Mouse (Mus musculus): ENCODE results near the gene Bex6.

Gene Bex6

DNA sequence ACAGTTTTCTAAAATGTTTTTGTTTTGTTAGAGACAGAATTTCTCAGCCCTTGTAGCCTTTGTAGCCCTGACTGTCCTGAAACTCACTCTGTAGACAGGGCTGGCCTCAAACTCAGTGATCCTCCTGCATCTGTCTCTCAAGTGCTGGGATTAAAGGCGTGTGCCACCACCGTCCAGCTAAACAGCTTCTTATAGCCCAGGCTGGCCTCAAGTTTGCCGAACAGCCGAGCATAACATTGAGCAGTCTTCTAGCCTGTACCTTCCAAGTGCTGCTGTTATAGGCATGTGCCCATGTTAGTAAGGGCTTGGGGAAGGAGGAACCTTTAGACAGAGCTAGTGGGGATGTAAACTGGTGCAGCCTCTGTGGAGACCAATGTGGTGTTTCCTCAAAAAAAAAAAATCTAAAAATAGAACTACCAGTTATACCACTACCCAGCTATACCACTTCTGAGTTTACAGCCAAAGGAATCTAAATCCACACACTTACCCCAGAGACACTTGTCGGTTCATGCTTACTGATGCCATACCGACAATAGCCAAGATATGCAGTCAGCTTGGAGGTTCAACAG is at the start of gene Bex6:
Gene Bex6 (plus strand): TSS at position 491 of the 569 bp plus-strand sequence.
- in situ Hi-C loops (cut with MseI, MboI), result no loop called here

DNA sequence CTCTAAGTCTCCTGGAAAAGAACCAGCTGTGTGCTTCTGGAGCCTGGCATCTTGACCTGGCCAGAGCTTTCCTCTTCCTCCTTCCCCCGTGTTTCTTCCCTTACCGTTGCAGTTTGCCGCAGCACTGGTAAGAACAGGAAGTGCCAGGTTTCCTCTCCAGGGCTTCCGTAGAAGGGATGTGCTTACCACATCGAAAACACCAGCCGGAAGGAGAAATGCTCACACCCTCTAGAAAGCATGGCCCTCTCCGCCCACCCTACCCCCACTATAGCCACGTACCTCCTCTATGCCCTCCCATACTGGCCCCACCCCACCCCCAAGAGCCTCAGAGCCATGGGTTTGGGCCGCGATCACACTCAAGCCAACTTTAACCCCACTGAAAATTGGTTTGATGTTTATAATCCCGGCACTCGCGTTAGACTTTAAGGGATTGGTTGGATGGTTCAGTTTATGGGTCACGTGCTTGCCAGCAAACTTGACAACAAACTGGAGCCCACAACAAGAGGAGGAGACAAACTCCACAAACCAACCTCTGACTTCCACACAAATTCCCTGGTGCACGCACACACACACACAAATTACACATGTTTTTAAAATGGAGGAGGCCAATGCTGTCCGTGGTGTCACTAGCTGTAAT is 49.3 kb upstream of the Bex6 start:
- in situ Hi-C loops (cut with MseI, MboI), result no loop called here

DNA sequence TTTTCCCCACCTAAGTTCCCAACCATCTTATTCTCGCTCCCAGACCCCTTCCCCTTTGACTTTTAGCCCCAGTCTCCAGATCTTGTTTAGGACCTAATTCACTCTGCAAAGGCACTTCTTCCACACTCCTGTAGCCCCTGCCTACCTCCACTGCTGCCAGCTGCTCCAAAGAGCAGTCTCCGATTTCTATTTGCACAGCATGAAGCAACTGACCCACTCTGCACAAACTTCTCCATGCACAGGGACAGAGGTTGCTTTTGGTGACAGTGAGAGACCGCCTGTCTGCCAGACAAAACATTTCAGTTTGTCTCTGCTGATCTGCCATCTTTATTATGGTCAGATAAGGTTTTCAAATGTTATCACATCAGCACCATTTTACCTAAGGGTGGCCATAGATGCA is 46.5 kb upstream of the Bex6 start:
- in situ Hi-C loops (cut with MseI, MboI), result no loop called here

DNA sequence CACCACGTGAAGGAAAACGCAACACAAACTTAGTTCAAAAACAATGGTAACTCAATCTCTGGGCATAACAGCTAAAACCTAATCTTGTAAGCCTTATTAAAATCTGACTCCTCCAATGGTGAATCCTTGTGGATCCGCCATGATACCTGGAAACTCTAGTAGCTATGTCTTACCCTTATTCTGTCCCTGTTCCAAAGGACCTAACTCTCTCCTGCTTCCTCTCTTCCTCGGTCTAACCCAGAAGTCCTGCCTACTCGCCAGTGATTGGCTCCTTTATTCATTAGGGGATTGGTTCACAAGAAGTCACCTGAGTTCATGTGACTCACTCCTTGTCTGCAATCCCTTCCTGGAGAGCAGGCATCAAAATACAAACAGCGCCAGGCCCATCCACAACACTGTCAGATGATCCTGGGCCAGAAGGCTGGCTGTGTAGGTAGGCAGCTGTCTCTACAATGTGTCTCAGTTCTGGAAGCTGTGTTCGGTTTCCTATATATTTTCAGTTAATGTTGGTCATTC is 43.7 kb upstream of the Bex6 start:
- in situ Hi-C loops (cut with MseI, MboI), result no loop called here

DNA sequence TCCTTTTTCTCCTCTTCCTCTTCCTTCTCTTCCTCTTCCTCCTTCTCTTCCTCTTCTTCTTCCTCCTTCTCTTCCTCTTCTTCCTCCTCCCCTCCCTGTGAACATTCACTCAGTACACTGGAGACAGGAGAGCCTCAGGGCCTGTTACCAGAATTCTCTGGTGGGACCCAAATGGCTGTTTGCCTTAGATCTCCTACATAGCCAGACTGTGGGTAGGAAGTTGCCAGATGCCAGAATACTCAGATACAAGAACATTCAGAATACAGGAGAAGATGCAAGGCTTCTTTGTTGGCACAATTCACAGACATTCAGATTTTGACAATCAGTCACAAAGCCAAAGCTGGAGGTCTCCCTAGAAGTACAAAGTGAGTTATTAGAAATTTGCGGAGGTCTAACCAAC is 40.7 kb upstream of the Bex6 start:
- in situ Hi-C loops (cut with MseI, MboI), result no loop called here

DNA sequence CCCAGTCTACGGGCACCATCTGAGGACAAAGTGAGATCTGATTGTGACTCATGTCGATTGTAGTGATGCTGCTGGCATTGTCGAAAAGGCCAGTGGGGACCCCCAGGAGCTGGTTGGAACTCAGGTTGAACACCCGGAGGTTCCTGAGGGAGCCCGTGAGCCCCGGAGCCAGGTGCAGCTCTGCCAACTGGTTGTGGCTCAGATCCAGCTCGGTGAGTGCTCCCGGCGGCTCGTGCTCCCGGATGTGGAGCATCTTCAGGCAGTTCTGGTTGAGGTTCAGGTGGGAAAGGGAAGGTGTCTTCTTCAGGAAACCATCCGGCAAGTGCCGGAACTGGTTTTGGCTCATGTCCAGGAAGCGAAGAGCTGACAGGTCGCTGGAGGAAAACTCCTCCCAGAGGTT is 35.9 kb upstream of the Bex6 start:
- in situ Hi-C loops (cut with MseI, MboI), result no loop called here

DNA sequence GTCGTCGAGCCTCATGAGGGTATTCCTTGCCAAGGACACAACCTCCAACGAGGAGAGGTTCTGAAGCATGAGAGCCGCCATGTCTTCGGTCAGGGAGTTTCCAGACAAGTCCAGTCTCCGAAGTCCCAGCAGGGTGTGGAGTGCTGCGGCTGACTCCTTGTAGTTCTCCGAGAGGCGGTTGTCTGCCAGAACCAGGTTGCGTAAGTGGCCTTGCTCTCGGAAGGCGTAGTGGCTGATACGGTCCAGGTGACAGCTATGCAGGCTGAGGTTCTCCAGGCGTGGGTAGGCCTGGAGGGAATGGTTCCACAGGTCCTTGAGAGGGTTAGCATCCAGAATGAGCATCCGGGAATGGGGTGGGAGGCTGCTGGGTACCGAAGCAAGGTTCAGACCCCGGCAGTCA is 35.0 kb upstream of the Bex6 start:
- in situ Hi-C loops (cut with MseI, MboI), result no loop called here

DNA sequence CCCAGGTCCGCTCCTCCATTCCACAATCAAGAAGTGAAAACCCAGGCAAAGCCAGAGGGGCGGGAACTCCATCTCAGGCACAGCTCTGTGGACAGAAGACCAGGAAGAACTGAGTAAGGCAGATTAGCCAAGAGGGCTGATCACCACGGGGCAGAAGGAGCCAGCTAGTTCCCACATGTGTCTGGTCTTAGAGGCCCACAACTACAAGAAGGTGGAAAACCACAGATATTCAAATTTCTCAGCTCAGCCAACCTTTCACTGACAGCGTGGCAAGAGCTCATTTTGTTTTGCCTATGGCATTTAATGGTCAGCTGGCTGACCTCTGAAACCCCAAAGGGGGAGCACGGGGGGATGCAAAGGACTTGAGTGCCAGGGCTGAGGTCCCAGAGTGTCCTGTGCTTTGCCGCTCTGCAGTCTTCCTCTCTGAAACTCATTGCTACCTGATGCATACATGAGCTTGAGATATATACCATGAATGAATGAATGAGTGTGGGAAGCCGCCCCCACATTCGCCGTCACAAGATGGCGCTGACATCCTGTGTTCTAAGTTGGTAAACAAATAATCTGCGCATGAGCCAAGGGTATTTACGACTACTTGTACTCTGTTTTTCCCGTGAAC is 31.9 kb upstream of the Bex6 start:
- in situ Hi-C loops (cut with MseI, MboI), result no loop called here

DNA sequence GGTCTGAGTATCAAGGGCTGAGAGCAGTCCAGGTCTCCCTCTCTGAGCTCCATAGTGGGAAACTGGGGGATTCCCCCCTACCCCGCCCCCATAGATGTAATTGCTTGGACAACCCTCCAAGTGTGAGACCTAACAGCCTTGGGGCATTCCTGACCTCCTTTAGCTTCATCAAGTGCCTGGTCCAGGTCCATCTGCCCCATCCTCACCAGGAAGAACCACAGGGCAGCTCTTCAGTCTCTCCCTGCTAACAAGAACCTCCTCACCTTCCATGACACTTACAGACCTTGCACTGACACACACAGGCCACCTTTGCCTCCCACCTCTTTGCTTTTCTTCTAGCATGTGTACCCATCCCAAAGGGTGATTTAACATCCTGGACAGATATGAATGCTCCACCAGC is 25.6 kb upstream of the Bex6 start:
- in situ Hi-C loops (cut with MseI, MboI), result no loop called here

DNA sequence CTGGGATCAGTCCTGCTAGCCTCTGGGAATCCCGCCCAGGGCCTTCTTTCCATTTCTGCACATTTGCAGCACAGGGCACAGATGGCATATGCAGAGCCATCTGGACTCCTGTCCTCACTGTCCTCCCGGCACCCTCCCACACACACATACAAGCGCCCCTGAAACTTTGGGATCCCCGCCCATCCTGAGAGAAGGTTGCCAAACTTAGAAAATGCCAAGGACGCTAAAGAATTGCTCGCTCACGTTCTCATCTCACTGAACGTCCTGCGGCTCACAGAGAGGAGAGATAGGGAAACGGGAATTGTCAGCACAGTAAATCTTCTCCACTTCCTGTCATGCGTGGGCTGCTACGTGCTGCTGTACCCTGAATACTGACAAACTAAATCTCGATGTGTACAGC is 25.2 kb upstream of the Bex6 start:
- in situ Hi-C loops (cut with MseI, MboI), result no loop called here

DNA sequence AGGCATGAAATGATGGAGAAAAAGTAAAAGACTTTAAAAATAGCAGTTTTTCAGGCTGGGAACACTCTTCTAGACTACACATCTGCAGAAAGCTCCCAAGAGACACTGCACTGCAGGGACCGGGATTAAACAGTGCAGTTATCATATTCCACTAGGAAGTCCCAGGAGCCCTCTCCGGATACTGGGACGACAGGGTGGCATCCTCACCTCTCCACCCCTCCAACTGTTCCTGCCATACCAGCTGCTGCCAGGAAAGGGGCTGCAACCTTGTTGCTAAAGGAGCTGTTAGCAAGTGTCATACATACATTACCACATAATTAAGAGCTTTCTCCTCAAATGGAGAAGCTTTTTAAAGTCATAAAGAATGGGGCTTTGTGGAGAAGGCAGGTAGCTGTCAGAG is 22.9 kb upstream of the Bex6 start:
- in situ Hi-C loops (cut with MseI, MboI), result no loop called here

DNA sequence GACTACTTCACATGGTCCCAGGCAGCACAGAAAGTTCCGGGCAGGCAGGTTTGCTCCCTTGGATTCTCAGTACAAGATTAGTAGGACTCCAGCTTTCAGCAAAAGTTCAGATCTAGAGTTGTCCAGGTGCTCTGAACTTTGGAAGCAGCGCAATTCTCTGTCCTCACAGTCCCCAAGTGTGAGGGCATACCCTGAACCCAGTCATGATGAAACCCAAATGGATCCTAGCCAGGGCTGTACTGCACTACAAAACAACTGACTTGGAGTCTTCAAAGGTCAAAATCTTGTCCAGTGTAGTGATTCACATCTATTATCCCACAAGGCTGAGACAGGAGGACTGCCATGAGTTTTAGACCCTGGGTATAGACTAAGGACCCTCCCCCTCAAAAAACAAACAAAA is 22.3 kb upstream of the Bex6 start:
- in situ Hi-C loops (cut with MseI, MboI), result no loop called here

DNA sequence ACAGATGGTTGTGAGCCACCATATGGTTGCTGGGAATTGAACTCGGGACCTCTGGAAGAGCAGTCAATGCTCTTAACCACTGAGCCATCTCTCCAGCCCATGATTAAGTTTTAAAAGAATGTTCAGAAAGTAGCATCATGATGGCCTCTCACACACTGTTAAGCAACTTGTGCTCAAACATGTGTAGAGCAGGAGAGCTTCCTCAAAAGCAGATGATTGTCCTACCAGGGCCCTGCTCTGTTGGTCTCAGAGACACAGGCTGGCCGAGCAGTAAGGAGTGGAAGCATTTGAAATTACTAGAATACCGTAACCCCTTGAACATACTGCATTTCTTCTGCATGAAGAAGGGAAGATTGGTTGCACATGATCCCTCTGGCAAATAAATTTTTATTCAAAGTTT is 20.7 kb upstream of the Bex6 start:
- in situ Hi-C loops (cut with MseI, MboI), result no loop called here

DNA sequence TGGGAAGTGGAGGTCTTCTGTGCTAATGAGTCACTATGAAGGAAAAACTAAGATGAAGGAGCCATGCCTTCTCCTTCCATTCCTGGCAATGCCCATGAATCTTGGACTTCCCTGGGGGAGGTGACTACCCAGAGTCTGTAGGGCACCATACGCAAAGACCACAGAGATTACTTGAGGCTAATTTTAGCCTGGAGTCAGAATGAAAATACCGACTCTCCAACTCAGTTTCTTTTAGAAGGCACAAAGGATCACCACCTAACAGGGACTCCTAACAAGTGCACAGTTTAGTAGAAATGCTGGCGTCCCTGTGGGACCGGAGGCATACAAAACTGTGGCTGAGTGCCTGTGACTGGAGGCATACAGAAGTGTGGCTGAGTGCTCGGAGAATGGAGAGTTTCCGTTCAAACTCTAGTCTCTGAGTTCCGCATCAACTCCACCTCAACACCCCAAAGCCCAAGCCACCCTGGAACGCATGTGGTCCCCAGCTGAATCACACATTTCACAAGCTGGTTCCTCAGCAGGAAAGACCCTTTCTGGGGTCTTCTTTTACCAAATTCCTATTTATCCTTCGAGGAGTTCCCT is 18.8 kb upstream of the Bex6 start:
- in situ Hi-C loops (cut with MseI, MboI), result no loop called here

DNA sequence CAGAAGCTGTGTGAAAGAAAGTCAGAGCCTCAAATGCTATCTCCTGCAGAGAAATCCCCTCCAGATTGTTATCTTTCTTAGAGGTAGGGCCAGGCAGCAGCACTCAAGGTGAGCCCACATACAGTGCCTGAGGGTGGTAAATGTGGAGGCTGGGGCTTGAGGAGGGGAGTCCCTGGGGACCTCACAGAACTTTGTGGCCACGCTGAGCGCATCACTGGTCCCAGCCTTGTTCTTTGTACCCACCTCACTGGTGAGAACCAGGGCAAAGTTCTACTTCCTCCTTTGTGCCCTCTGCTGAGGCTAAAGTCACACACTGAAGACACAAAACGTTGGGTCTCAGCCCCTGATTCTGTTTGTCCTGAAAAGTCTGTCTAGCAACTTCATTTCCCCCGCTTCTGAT is 16.2 kb upstream of the Bex6 start:
- in situ Hi-C loops (cut with MseI, MboI), result no loop called here

DNA sequence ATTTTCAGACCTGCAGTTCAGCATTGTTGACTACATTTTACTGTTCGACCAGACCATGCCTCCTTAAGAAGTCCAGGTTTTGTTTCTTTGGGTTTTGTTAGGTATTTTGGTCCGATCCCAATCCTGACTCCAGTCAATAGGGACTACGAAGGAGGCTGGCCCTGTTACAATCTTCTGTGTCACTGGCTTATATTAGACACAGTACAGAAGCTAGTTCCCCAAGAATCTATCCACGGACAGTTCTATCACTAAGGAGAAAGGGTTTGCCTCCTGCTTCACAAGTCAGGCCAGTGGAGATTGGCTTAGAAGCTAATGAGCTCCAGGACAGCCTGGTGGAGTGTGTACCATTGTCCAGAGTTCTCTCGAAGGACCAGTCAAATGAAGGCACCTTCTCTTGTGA is 15.7 kb upstream of the Bex6 start:
- in situ Hi-C loops (cut with MseI, MboI), result no loop called here

DNA sequence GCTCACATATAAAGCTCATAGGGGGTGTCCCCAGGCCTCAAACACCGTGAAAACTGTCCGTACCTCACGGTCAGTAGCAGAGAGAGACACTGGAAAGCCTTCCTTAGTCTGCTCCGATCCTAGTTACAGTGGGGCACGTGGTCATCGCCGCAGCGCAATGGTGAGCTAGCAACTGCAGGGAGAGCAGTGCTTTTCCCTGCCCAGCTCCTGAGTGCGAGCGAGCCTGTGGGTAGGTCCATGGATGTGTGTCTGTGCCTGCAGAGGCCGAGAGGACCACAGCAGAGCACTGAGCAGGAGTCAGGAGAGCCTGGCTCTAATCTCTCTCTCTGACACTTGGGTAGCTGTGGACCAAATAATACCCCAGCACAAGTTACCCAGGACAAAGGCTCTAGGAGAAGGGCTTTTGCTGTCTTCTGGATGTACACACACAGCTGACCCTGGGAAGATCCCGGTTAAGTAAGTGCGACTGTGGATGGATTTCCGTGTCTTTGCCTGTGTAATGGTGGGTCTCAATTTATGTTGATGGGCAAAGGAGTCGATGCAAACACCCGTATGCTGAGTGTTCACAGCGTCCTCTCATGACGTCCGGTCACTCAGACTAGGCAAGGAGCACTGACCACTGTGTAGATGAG is 15.1 kb upstream of the Bex6 start:
- in situ Hi-C loops (cut with MseI, MboI), result no loop called here

DNA sequence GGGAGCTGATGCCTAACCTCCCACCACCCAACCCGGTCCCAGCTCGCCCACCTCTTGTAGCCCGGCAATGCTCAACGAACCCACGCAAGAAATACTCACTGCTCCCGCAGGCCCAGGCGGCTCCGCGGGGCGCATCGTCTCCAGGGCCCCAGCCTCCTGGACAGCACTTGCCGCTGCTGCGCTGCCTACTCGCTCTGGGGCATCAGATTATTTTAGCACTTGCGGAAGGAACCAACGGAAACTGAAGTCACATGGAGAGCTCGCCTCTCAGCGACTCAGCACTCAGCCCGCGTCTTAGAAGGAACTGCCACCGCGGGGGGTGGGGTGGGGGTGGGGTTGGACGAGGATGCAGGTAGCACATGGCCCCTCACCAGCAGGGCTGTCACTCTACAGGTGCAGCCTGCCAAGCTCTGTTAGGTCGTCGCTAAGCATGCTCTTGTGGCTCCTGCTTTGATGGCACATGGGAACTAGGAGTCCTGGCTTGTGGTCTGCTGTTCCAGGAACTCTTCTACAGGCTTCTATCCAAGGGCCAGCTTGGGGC is 14.3 kb upstream of the Bex6 start, which contains the start of gene Nrros:
Gene Nrros (minus strand): TSS at position 314 of the 541 bp plus-strand sequence.
- in situ Hi-C loops (cut with MseI, MboI), result no loop called here

DNA sequence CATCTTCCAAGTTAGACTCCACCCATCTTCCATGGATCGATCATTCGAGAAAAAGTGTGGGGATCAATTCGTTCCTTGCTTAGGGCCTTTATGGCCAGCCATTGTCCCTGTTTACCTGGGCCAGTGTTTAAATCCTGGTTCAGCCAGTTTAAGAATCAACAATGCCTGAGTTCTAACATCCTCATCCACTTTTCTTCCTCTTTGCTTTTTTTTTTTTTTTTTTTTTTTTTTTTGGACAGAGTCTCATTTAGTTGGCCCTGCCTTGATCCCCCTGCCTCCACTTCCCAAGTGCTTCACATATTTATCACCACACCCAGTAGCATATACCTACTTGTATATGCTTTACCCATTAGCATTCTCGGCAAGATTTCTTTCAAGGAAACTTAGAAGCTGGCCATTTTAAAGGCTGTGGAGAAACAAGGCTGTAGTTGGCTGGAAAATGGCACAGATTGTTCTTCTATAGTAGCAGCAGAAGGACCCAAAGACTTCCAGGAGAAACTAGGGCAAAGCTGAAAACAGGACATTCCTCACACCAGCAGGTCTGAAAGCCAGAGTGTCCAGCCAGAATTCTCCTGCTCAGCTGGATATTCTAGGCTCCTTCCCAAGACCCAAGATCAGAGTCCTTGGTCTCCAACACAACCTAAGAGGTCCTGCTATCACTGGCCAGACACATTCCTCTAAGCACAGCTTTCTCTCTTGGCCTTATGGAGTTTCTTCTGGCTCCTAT is 11.6 kb upstream of the Bex6 start:
- in situ Hi-C loops (cut with MseI, MboI), result no loop called here

DNA sequence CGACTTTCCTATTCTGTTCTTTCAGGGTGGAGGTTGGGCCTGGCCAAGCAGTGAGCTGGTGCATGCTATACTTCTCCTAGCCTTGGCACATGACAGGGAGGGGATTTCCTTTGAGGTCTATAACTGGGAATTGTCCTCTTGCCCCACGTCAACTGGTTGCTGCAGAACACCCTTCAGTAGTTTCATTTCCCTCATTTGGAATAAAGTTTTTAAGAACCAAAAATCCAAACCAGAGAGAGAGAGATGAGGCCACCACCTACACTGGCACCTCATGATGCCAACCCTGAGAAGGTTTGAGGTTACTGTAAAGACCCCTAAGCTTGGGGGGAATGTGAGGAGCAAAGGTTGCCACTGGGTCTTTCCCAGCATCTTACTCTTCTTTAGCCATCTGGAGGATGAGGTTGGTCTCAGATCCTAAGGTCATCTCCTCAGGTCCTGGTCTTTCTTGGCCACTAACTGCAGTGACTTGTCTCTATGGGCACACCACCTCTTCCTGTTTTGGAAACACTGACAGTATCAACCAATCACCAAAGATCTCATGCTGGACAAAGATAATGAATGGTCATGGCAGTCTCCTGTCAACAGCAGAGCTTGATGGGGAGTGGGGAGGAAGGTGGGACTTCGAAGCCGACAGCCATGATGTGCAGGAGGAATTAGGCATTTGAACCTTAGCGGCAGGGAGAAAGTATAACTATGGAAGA is 8.4 kb upstream of the Bex6 start:
- in situ Hi-C loops (cut with MseI, MboI), result no loop called here

DNA sequence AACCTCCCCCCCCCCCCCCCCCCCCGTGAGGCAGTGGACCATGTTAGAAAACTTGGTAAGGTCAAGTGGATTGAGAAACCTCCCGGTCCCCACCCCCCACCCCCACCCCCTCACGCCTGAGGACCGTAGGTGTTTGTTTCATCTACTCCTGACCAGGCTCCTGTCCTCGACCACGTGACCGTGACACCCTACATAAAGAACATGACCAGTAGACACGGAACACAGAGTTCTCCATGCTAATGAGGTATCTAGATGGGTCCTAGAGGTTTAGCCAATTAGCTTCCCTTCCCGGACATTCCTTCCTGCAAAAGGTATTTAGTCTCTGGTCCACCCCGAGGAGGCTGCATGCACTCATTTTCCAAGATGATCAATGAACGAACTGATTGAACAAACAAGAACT is 6.2 kb upstream of the Bex6 start:
- in situ Hi-C loops (cut with MseI, MboI), result no loop called here

All from mouse trophoblast stem cell (cell line).